Mouse (Mus musculus) small intestine, adult 2 months (tissue): ENCODE data around the gene a.

Experiments used
- CTCF ChIP-seq: fragments of 200-500 bp; IDR thresholded peaks from 2 replicates; pipeline ENCODE4 v1.5.1; 2012; ENCODE audit warnings: low read depth, mild to moderate bottlenecking, control low read depth, inconsistent platforms, low read length, moderate library complexity, mixed read lengths; ENCODE audit not compliant: insufficient replicate concordance, insufficient read length; ENCODE audit errors: extremely low read depth
- POLR2A ChIP-seq: fragments of 200-500 bp; IDR thresholded peaks from 2 replicates; pipeline ENCODE4 v1.6.1; 2012; ENCODE audit warnings: low read depth, mild to moderate bottlenecking, control low read depth, inconsistent platforms, low read length, moderate library complexity

GRCm38 (mm10) chr2:154809107-154809762 is 18.0 kb downstream of the a start:
- TF ChIP-seq POLR2A (no peak), CTCF (no peak)
